Mouse (Mus musculus): ENCODE results near the gene Imp4. TPM values are rescaled to one million over a fixed set of nuclear protein-coding genes. Genes with fewer than 3 reads are reported as not detected.

The Imp4 gene
- polyA plus RNA-seq, 1 experiment = 45.4 TPM

DNA sequence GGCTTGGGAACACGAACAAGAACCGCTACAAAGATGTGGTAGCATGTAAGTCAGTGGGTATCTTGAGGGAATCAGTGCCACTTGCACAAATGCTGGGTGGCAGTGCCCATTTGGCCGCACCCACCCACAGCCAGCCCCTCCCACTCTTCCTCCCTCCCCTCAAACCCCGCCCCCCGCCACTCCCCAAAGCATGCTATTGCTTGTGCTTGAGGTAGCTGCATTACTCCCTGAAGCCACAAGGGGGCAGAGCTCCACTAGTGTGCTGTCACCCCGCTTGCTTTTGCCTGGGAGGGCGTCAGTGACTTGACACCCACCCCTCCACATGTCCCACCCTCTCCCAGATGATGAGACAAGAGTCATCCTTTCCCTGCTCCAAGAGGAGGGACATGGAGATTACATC lies 23.1 kb downstream of the Imp4 start:
- no peak for TF ChIP-seq POLR2A (IDR thresholded peaks at IDR 0.05; ENCODE audit: low read depth, low read length)
- peak; percentile 84; the same call in 1 of the 2 replicates for TF ChIP-seq CTCF (IDR thresholded peaks at IDR 0.05; ENCODE audit: extremely low read depth, insufficient read length, insufficient replicate concordance, low read depth, low read length)
- WGBS = 43% methylated on average over 7 of the region's 7 CpGs
- H3K27me3 ChIP-seq (ENCODE audit: control insufficient read depth, insufficient read depth, low read length) = no peaks in the 10 kb centered on the region

DNA sequence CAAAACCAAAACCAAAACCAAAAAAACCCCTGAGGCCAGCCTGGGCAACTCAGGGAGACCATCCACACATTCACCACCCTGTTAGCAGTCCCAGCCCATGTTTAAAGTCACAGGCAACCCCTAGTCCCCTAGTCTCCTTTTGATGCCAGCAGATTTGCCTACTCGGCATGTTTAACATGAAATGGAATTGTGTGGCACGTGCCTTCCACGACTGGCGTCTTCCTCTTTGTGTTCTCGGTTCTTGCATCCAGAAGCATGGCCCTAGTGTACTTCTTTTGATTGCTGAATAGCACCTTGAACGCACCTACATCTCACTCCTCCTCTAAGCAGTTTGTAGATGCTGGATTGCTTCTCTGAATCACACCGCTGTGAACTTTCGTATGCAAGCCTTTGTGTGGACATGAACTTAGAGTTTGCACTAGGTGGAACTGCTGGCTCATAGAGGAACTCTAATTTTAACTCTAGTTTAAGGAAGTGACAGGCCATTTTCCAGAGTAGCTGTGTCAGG lies 24.7 kb downstream of the Imp4 start:
- Histone ChIP-seq H3K27ac (ENCODE audit: insufficient read depth, low read depth, low read length) (peak overlapping the region; percentile 47), H3K4me3 (ENCODE audit: low read depth, low read length) (no peak overlapping the region)
- 86% methylated on average over 8 of the region's 8 CpGs for WGBS

More for the DNA sequence above, 23.1 kb downstream of the Imp4 start:
- Histone ChIP-seq H3K4me3 (ENCODE audit: low read depth, low read length) (no peak overlapping the region), H3K27ac (ENCODE audit: insufficient read depth, low read depth, low read length) (no peak overlapping the region), H3K36me3 (ENCODE audit: control insufficient read depth, insufficient read depth, low read length) (no peaks in the 10 kb centered on the region), H3K4me1 (ENCODE audit: control insufficient read depth, insufficient read depth, insufficient read length, low read length) (no peaks in the 10 kb centered on the region; the same call in 1 of the 2 replicates)

DNA sequence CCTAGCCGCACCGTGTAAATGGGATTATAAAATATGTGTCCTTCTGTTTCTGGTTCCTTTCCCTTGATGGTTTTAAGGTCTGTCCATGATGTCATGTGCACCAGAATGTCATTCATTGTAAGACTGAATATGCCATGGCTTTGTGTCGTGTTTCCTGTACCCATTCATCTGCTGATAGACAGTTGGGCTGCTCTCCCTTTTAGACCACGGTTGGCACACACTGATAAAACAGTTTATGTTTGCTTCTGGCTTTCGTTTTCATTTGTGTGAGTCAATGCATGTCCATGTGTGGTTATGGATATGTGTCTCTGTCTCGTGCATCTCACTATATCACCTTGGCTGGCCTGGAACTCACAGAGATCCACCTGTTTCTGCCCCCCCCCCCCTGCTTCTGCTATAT lies 25.8 kb downstream of the Imp4 start:
- H3K4me1 ChIP-seq (ENCODE audit: control insufficient read depth, insufficient read depth, insufficient read length, low read length) = no peaks in the 10 kb centered on the region; the same call in 1 of the 2 replicates
- H3K27ac ChIP-seq (ENCODE audit: insufficient read depth, low read depth, low read length) = no peak overlapping the region
- no peak overlapping the region for H3K4me3 ChIP-seq (ENCODE audit: low read depth, low read length)
- no peaks in the 10 kb centered on the region for H3K27me3 ChIP-seq (ENCODE audit: control insufficient read depth, insufficient read depth, low read length)
- no peaks in the 10 kb centered on the region for H3K36me3 ChIP-seq (ENCODE audit: control insufficient read depth, insufficient read depth, low read length)
- TF ChIP-seq CTCF (IDR thresholded peaks at IDR 0.05; ENCODE audit: extremely low read depth, insufficient read length, insufficient replicate concordance, low read depth, low read length) (no peak), POLR2A (IDR thresholded peaks at IDR 0.05; ENCODE audit: low read depth, low read length) (no peak)
- 69% methylated on average over 6 of the region's 6 CpGs for WGBS

More for the DNA sequence above, 24.7 kb downstream of the Imp4 start:
- no peaks in the 10 kb centered on the region for H3K36me3 ChIP-seq (ENCODE audit: control insufficient read depth, insufficient read depth, low read length)
- TF ChIP-seq CTCF (IDR thresholded peaks at IDR 0.05; ENCODE audit: extremely low read depth, insufficient read length, insufficient replicate concordance, low read depth, low read length) (no peak), POLR2A (IDR thresholded peaks at IDR 0.05; ENCODE audit: low read depth, low read length) (no peak)
- no peaks in the 10 kb centered on the region; the same call in 1 of the 2 replicates for H3K4me1 ChIP-seq (ENCODE audit: control insufficient read depth, insufficient read depth, insufficient read length, low read length)
- H3K27me3 ChIP-seq (ENCODE audit: control insufficient read depth, insufficient read depth, low read length) = no peaks in the 10 kb centered on the region

DNA sequence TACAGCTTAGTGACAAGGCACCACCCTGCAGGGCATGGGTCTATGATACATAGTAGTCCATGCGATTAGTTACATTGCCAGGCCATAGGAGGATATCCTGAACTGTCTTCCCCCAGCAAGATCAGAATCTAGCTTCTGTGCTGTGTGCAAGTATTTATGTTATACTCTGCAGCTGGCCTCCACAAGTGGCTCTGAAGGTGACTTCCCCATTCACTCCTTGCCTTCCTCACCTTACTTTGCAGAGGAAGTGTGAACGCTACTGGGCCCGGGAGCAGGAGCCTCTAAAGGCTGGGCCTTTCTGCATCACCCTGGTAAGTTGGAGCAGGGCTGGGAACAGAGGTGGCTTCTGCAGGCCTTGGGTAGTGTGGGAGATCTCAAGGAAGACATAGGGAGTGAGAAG lies 28.4 kb downstream of the Imp4 start:
- TF ChIP-seq CTCF (IDR thresholded peaks at IDR 0.05; ENCODE audit: extremely low read depth, insufficient read length, insufficient replicate concordance, low read depth, low read length) (no peak), POLR2A (IDR thresholded peaks at IDR 0.05; ENCODE audit: low read depth, low read length) (no peak)
- Histone ChIP-seq H3K27ac (ENCODE audit: insufficient read depth, low read depth, low read length) (no peak overlapping the region), H3K4me3 (ENCODE audit: low read depth, low read length) (no peak overlapping the region), H3K4me1 (ENCODE audit: control insufficient read depth, insufficient read depth, insufficient read length, low read length) (peaks cover 2% of the 10 kb centered on the region), H3K36me3 (ENCODE audit: control insufficient read depth, insufficient read depth, low read length) (no peaks in the 10 kb centered on the region), H3K27me3 (ENCODE audit: control insufficient read depth, insufficient read depth, low read length) (no peaks in the 10 kb centered on the region)
- WGBS = 81% methylated on average over 3 of the region's 3 CpGs

DNA sequence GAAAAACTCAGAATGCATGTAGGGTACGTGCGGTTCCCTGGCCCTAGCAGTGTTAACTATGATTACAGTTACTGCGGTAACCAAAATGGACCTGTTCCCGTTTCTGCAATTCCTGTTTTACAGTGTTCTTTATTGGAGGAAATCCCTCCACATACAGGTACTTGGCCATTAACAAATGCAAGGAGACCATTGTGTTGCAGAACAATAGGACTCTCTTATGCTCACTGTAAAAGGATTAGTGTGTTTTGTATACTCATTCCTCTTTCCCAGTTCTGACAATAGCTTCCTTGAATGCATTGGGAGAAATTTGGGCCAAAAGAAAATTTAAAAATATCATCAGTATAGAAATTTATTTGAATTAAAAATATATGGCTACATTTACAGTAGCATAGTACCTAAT lies 28.8 kb downstream of the Imp4 start:
- Histone ChIP-seq H3K36me3 (ENCODE audit: control insufficient read depth, insufficient read depth, low read length) (no peaks in the 10 kb centered on the region), H3K27ac (ENCODE audit: insufficient read depth, low read depth, low read length) (no peak overlapping the region), H3K4me3 (ENCODE audit: low read depth, low read length) (no peak overlapping the region), H3K4me1 (ENCODE audit: control insufficient read depth, insufficient read depth, insufficient read length, low read length) (peaks cover 2% of the 10 kb centered on the region), H3K27me3 (ENCODE audit: control insufficient read depth, insufficient read depth, low read length) (no peaks in the 10 kb centered on the region)
- no peak for TF ChIP-seq CTCF (IDR thresholded peaks at IDR 0.05; ENCODE audit: extremely low read depth, insufficient read length, insufficient replicate concordance, low read depth, low read length)
- no peak for TF ChIP-seq POLR2A (IDR thresholded peaks at IDR 0.05; ENCODE audit: low read depth, low read length)
- WGBS = 91% methylated on average over 4 of the region's 4 CpGs

DNA sequence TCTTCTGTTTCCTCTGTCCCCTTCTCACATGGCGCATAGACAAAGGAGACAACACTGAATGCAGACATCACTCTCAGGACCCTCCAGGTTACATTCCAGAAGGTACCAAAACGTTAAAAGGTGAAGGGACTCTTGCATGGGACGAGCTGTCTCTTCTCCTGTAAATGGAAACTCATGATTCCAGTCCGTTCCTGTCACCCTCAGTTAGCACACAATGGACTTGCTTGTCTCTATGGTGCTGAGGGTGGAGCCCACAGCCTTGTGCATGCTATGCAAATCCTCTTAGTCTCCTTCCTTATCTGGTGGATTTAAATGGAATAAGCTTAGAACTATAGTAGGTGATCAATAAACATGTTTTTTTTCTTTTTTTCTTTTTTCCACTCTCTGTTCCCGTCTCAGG lies 30.1 kb downstream of the Imp4 start:
- Histone ChIP-seq H3K4me3 (ENCODE audit: low read depth, low read length) (no peak overlapping the region), H3K36me3 (ENCODE audit: control insufficient read depth, insufficient read depth, low read length) (no peaks in the 10 kb centered on the region), H3K27ac (ENCODE audit: insufficient read depth, low read depth, low read length) (no peak overlapping the region), H3K27me3 (ENCODE audit: control insufficient read depth, insufficient read depth, low read length) (no peaks in the 10 kb centered on the region), H3K4me1 (ENCODE audit: control insufficient read depth, insufficient read depth, insufficient read length, low read length) (peaks cover 2% of the 10 kb centered on the region)
- TF ChIP-seq POLR2A (IDR thresholded peaks at IDR 0.05; ENCODE audit: low read depth, low read length) (no peak), CTCF (IDR thresholded peaks at IDR 0.05; ENCODE audit: extremely low read depth, insufficient read length, insufficient replicate concordance, low read depth, low read length) (no peak)
- WGBS = 82% methylated on average over 5 of the region's 5 CpGs

DNA sequence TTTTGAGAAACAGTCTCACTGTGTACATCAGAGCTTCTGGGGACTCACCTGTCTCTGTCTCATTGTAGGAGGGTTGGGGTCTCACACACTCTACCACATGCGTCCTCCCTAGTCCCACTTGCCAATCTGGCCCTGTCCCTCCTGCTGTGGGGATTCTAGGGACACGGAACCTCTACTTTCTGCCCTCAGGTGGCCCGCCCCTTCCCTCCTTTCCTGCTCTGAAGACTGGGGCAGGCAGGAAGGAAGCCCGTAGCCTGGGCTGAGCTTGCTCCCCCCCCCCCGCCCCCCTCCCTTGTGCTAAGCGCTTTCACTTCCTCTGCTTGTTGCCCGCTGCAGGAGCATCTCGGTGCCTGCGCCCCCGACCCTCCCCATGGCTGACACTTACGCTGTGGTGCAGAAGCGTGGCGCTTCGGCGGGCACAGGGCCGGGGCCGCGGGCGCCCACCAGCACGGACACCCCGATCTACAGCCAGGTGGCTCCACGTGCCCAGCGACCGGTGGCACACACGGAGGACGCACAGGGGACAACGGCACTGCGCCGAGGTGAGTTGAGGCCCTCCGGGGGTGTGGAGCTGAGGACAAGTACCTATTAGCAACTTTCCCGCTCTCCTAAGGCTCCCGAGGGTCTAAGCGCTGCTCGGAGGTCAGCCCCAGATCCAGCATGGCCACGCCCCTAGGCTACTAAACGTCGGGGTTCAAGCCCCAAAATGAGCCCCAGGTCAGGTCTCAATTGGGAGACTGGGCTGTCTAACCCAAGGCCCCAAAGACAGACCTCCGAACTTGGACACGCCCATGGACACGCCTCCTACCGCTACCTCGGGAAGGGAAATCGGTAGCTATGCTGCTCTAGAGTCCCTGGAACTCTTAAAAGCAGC lies 33.0 kb downstream of the Imp4 start:
- TF ChIP-seq POLR2A (IDR thresholded peaks at IDR 0.05; ENCODE audit: low read depth, low read length) (peak; percentile 18; the same call in 1 of the 2 replicates), CTCF (IDR thresholded peaks at IDR 0.05; ENCODE audit: extremely low read depth, insufficient read length, insufficient replicate concordance, low read depth, low read length) (no peak)
- H3K27me3 ChIP-seq (ENCODE audit: control insufficient read depth, insufficient read depth, low read length) = no peaks in the 10 kb centered on the region
- H3K4me3 ChIP-seq (ENCODE audit: low read depth, low read length) = peak overlapping the region; percentile 90
- WGBS = 1% methylated on average over 43 of the region's 43 CpGs
- H3K27ac ChIP-seq (ENCODE audit: insufficient read depth, low read depth, low read length) = peak overlapping the region; percentile 79
- no peaks in the 10 kb centered on the region for H3K36me3 ChIP-seq (ENCODE audit: control insufficient read depth, insufficient read depth, low read length)
- peaks cover 2% of the 10 kb centered on the region for H3K4me1 ChIP-seq (ENCODE audit: control insufficient read depth, insufficient read depth, insufficient read length, low read length)

Data from small intestine, adult 2 months (tissue).